Mouse (Mus musculus): ENCODE measurements around the gene Zfp385a.

Zfp385a gene

GRCm38 (mm10) chr15:103308056-103308875, 31.6 kb downstream of the Zfp385a start:
- DNase-seq (ENCODE audit: low spot score), result peak; percentile 64

DNA sequence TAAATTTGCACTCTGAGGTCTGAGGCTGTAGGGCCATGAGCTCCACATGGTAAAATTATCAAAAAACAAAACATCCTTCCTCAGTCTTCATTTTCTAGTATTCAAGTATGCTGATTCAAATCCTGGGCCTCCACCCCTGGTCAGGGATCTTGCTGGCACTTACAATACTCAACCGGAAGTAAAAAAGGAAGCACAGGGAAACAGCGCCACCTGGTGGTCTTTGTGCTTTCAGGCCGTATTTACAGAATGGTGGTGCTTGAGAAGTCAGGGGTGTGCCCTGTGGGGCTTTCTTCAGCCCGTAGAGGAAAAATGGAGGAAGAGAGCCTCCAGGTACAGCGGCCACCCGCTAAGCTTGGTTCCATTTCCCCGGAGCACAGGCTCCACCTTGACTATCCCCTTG, 32.8 kb downstream of the Zfp385a start:
- peak; percentile 97 for DNase-seq (ENCODE audit: low spot score)

DNA sequence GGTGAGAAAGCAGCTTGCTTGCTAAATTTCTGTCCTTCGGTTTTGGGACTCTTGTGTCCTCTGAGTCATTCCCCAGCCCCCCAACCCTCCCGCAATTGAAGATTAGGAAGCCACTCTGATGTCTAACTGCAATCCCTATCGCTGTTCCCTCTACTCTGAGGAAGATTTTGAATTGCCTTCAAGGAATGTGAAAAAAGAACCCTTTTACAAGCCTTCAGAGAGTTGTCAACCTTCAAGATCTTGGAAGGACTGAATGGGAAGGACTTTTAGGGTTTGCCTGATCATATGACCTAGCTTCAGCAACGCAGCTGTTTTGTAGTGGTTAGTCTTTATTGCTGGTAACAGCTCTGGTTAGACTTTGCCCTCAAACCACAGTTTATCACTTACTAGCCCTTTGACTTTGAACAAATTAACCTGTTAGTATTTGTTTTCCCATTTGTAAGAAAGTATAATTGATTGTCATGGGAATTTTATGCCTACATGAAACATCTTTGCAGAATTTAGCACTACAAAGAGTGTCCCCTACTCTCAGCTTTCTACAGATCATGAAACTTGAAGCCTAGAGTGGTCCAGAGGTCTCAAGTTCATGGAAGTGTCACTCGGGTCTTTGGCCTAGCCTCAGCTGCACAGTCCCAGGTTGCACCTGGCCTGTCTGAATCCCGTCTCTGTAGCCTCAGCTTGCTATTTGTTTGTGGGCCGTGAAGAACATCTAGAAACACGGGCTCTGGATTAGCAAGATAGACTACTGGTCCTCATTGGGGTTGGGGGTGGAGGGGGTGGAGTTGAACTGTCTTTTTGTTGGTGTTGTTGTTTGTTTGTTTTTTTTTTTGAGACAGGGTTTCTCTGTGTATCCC, 33.9 kb downstream of the Zfp385a start:
- DNase-seq (ENCODE audit: low spot score), result peak; percentile 49

- peak; percentile 99 for DNase-seq (ENCODE audit: low spot score)
These were observed 34.7 kb downstream of the Zfp385a start for GRCm38 (mm10) chr15:103305070-103305678.

GRCm38 (mm10) chr15:103304616-103304969, 35.3 kb downstream of the Zfp385a start:
- DNase-seq (ENCODE audit: low spot score), result no peak

DNA sequence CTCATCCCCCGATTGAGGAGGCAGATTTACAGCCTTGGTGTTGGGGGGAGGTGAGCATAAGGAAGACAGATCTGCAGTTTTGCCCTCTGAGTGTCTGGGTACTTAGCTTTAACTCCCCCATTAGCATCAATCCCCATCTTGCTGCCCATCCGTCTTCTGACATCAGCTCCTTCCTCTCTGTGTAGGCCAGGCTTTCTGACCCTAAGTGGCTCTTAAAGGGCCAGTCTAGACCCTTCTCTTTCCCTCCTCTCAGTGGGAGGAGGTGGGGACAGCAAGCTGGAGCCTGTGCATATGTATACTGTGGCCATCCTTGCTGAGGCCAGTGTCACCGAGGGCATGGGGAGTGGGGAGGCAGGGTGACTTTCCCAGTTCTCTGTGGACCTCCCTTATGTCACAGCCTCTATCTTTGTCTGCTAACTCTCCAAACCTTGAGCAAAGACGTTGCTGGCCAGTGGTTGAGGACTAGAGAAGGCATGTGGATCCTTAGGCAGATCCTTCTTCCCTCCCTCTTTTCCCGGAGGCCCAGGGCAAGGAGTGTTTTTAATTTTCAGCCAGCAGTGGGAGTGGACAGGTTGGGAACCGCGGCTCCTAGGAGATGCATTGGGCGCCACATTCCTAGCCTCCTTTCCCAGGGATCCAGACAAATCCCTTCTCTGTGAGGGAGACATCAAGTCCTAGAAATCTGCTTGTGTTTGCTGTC, 35.8 kb downstream of the Zfp385a start:
- DNase-seq (ENCODE audit: low spot score), result peak; percentile 77

GRCm38 (mm10) chr15:103302341-103303021, 37.4 kb downstream of the Zfp385a start:
- peak; percentile 78 for DNase-seq (ENCODE audit: low spot score)

DNA sequence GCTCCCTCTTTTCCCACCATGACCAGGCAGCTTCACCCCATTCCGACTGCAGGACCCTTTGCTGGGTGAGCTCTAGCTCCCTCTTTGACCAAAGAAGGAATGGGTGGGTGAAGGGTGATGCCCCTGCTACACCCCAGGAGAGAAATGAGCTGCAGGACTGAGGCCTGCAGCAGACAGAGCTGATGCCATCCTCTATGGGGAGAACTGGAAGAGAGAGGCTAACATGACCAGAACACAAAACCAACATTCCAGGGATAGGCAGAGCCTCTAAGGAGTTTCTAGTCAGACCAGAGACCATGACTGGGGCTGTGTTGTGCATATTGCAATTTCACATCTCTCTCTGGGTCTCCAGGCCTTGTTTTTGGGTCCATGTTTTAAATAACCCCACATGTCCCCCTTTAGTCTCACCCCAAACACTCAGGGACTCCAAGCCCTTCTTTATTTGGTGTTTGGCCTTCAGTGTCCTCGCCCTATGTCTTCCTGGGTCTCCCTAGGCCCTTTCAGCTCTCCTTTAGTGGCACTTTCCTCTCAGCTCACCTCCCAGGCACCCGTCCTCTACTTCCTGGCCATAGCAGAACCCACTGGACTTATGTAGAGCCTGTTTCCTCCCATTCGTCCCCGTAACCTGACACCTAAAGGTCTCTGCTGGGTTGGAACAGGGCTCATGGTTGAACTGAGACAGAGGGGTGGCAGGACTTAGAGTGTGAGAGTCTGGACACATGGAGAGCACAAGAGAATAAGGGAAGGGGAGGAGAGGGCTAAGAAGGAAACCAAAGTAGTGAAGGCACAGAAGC, 38.1 kb downstream of the Zfp385a start:
- DNase-seq (ENCODE audit: low spot score), result peak; percentile 68

- peak; percentile 81 for DNase-seq (ENCODE audit: low spot score)
These were observed 38.8 kb downstream of the Zfp385a start for GRCm38 (mm10) chr15:103301046-103301445.

DNA sequence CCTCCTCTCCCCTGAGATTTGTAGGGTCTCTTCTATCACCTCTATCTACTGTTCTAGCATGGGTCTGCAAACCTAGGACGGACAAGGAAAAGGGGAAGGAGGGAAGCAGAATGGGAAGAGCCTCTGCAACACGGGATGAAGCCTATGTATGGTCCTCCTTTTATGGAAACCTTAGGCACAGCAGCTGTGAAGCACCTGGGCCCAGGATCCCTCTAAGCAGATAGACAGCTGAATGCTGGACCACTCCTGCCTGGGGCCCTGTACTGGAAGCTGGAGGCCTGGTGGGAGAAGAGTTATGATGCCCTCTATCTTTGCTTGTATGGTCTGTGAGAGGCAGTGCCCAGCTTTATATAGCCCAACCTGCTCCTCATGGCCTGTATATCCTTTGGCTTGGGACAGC, 39.3 kb downstream of the Zfp385a start:
- peak; percentile 51 for DNase-seq (ENCODE audit: low spot score)

GRCm38 (mm10) chr15:103300067-103300471, 39.8 kb downstream of the Zfp385a start:
- peak; percentile 83 for DNase-seq (ENCODE audit: low spot score)

DNA sequence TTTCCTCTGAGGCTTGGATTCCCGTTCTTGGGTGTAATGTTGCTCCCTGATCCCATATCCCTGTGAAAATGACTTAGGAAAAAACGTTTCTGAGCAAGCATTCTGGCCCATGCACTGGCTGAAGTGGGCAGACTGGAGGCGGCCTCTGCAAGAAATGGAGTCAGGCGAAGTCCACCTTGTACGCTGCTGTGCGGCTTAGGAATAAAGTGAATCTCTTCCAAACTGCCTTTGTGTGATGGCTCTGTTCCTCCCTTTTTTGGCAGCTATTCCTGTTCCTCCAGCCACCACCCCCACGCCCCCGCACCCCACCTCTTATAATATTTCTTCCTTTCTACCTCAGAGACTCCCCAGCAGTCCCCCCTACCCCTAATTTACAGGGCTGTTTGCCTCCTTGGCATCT, 40.2 kb downstream of the Zfp385a start:
- no peak for DNase-seq (ENCODE audit: low spot score)

DNA sequence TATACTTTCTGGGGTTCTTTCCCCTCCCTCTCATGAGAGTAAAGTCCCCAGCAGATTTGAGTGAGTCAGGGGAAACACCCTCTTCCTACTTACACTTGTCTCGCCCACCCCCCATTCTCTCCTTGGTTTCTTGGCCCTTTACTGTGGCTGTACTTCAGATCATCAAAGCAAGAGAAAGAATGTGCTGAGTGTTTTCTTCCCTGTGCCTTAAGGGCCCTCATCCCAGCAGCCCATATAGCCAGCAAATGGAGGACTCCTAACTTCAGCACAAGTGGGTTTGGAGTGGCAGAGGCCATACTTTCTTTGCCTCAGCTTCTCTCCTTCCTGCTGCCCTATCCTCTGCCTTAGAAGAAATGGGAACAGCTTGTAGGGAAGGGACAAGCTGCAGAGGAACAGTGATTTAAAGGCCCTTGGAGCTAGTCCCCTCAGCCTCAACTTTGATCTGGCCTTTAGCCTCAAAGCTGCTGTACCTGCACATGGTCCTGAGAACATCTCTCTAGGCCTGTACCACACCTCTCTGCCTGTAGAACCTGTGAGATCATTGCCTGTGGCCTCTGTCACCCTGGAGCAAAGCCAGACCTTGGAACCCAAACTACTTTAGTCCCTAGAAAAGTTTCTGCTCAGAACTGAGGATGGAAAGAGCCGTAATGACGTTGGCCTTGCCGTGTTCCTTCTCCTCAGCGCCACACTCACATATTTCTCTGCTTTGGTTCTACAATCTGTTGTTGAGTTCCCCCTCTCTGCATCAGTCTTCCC, 40.9 kb downstream of the Zfp385a start:
- no peak for DNase-seq (ENCODE audit: low spot score)

- no peak for DNase-seq (ENCODE audit: low spot score)
These were observed 41.9 kb downstream of the Zfp385a start for GRCm38 (mm10) chr15:103298026-103298425.

GRCm38 (mm10) chr15:103297313-103297712, 42.6 kb downstream of the Zfp385a start:
- DNase-seq (ENCODE audit: low spot score), result no peak

- peak; percentile 66 for DNase-seq (ENCODE audit: low spot score)
These were observed 44.0 kb downstream of the Zfp385a start for GRCm38 (mm10) chr15:103295851-103296250.

GRCm38 (mm10) chr15:103294649-103295048, 45.2 kb downstream of the Zfp385a start:
- no peak for DNase-seq (ENCODE audit: low spot score)

DNA sequence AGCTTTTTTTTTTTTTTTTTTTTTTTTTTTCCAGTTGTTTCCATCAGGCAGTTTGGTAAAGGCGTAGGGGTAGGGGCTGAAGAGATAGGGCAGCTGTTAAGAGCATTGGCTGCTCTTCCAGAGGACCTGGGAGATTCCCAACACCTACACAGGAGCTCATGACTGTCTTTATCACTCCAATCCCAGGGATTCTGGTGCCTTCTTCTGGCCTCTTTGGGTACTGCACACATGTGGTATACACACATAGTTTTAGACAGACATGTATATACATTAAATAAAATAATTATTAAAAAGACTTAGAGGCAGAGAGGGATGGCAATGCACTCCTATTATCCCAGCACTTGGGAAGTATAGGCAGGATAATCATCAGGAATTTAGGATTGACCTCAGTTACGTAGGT, 46.5 kb downstream of the Zfp385a start:
- no peak for DNase-seq (ENCODE audit: low spot score)

DNA sequence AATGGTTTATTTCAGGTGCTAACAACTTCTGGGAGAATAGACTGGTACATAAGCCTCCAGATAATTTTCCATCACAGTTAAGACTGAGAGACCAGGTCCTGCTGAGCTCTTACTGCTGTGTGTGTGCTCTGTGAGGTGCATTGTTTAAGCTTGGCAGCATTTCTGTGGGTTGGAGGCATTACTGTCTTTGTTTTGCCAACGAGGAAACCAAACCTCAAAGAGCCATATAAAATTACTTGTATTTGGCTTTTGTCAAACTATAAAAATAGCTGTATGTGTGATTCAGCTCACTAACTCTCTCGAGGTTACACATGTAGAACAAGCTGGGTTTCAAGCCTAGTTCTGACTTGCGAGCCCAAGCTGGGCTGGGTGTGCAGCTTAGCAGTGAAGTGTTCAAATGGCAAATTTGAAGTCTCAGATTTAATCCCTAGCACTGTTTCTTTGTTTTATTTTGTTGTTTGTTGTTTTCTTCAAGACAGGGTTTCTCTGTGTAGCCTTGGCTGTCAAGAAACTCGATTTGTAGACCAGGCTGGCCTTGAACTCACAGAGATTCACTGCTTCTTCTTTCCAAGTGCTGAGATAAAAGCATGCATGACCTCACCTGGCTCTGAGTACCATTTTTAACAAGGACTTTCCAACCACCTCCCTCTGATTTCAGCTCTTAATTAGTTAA, 47.1 kb downstream of the Zfp385a start:
- no peak for DNase-seq (ENCODE audit: low spot score)
